Mouse (Mus musculus) heart, adult 2 months (tissue): Measurements from ENCODE around the gene Gm13539. TPM values are rescaled to one million over a fixed set of nuclear protein-coding genes. Genes with fewer than 3 reads are reported as not detected.
A peak's percentile ranks its signal among the peaks of the same experiment; 100 is the strongest.

Experiments used
- DNase-seq, 2 experiments: peaks; one replicate each; pipeline ENCODE4 v3.0.0; 2021
- H3K27ac ChIP-seq: fragments of 200-600 bp; 2 replicates; pipeline ENCODE4 v1.8.1; 2022
- H3K27me3 ChIP-seq: fragments of 200-500 bp; 2 replicates; pipeline ENCODE4 v1.6.1; 2012; ENCODE audit warnings: mild to moderate bottlenecking, low read length, inconsistent platforms, mixed read lengths; ENCODE audit not compliant: control insufficient read depth, insufficient read depth
- H3K36me3 ChIP-seq: fragments of 200-500 bp; 2 replicates; pipeline ENCODE4 v1.6.1; 2012; ENCODE audit warnings: low read length, inconsistent platforms; ENCODE audit not compliant: control insufficient read depth, insufficient read depth
- H3K4me1 ChIP-seq: fragments of 200-500 bp; 2 replicates; pipeline ENCODE4 v1.6.1; 2011; ENCODE audit warnings: low read length; ENCODE audit not compliant: control insufficient read depth, insufficient read depth
- H3K4me3 ChIP-seq: fragments of 200-600 bp; 2 replicates; pipeline ENCODE4 v1.8.1; 2022
- H3K79me2 ChIP-seq: fragments of 200-500 bp; replicated peaks from 2 replicates; pipeline ENCODE4 v1.6.1; 2012; ENCODE audit warnings: mild to moderate bottlenecking, inconsistent platforms, low read length, moderate library complexity, mixed read lengths; ENCODE audit not compliant: control insufficient read depth, insufficient read depth
- H3K9ac ChIP-seq: fragments of 200-500 bp; 2 replicates; pipeline ENCODE4 v1.6.1; 2012; ENCODE audit warnings: low read depth, mild to moderate bottlenecking, control low read depth, inconsistent platforms, low read length, mixed read lengths
- CTCF ChIP-seq: fragments of 200-600 bp; IDR thresholded peaks from 2 replicates; pipeline ENCODE4 v1.8.1; 2022; ENCODE audit warnings: antibody characterized with exemption, mild to moderate bottlenecking, moderate library complexity
- EP300 ChIP-seq: fragments of 200-500 bp; IDR thresholded peaks from 2 replicates; pipeline ENCODE4 v1.6.1; 2011; ENCODE audit warnings: low read depth, low read length, control low read depth; ENCODE audit not compliant: insufficient read depth
- POLR2A ChIP-seq: fragments of 200-500 bp; IDR thresholded peaks from 2 replicates; pipeline ENCODE4 v1.6.1; 2011; ENCODE audit warnings: mild to moderate bottlenecking, low read depth, low read length, control low read depth; ENCODE audit not compliant: insufficient read depth
- WGBS: fragments of 180-500 bp; shearing (Covaris S2); methylation state at CpG from one replicate; pipeline ENCODE4 v1.1.7; 2018; 5-methylcytosine and 5-hydroxymethylcytosine counted together
- intact Hi-C: fragments of 180-260 bp; cut with DNase I; formaldehyde crosslinking; loops from one replicate; pipeline ENCODE4 v1.15.1; 2025
- polyA plus RNA-seq: library from polyadenylated mRNA; depleted of rRNA; stranded (reverse); fragments of >200 nt; gene quantifications from 2 replicates; pipeline ENCODE4 v1.2.3, GENCODE M21; 2012
- total RNA-seq, 2 experiments: library from RNA; stranded (reverse); gene quantifications; 2 replicates each; pipeline ENCODE4 v1.2.3; 2021

The Gm13539 gene
- total and polyA plus RNA-seq, 3 experiments: not detected

DNA sequence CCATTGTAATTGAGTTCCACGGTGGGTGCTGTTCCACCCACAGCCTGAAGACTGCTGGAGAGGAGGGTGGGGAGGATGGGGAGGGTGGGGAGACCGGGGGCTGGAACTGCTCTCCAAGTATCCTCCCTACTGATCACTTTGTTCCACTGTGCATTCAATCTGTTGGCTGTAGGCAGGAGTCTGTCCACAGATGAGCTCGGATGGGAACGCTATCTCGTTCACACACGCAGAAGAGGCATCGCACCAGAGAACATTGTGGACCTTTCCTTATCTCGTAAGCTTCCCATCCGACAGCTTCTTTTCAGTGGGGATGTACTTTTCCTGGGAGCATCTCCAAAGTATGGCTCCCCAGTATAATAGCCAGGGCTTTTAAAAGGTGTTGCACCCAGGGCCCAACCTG is 3.0 kb upstream of the Gm13539 start:
- no peaks in the 10 kb centered on the region for H3K79me2 ChIP-seq
- intact Hi-C loops: no loop called here
- TF ChIP-seq CTCF (no peak), POLR2A (no peak), EP300 (no peak)
- no peaks in the 10 kb centered on the region for H3K4me1 ChIP-seq
- no peak overlapping the region for H3K9ac ChIP-seq
- 69% methylated on average over 9 of the region's 9 CpGs for WGBS
- H3K27me3 ChIP-seq: no peaks in the 10 kb centered on the region
- DNase-seq: no peak
- H3K27ac ChIP-seq: no peak overlapping the region
- H3K36me3 ChIP-seq: no peaks in the 10 kb centered on the region
- H3K4me3 ChIP-seq: no peak overlapping the region

DNA sequence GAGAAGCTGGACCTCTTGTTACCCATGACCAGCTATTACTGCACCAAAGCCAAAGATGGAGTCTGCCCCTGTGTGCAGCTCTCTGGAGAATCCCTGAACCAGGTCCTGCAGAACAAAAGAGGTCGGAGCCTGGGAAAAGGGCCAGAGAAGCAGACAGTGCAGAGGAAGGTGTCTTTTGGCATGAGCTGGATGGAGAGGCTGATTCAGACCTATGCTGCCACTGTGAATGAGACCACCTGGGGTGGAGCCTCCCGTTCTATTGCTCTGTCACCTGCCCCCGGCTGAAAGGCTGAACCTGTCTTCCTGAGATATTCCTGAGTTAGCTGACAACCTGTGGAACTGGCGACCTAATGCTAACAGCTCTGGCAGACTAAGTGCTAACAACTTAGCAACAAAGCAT is 1.1 kb upstream of the Gm13539 start:
- WGBS: 70% methylated on average over 4 of the region's 4 CpGs
- no peaks in the 10 kb centered on the region for H3K27me3 ChIP-seq

DNA sequence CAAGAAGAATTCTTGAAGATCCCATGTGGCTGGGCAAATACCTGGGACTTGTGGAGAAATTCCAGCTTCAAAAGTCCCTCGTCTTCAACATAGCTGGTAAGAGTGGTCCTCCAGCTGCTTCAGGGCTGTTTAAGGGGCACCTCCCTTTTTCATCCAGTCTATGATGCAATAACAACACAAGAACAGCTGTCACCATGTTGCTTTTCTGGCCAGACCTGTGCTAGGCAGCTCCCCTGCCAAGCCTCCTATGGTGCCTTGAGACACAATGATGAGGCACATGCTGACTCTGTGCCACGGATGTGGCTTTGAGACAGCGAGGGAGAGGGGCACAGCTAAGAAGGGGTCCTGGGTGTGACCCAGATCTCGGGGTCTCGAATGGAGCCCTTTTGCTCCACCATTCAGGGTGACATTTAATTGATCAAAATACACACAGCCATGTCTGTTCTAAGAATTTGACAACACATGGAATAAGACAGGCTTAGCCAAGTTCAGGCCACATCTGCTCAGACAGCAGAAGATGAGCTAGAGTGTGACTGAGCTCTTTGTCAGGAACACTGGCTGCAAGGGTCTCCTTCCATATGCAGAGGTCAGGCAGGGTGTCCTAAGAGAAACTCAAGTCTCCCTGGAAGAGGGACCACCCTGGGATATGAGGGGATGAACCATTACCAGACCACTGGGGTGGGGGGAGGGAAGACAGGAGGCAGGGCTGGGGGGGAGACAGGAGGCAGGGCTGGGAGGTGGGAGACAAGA is 3.7 kb downstream of the Gm13539 start:
- H3K4me1 ChIP-seq: no peaks in the 10 kb centered on the region
- no peak for DNase-seq
- H3K79me2 ChIP-seq: no peaks in the 10 kb centered on the region
- H3K9ac ChIP-seq: no peak overlapping the region
- intact Hi-C loops: no loop called here
- 68% methylated on average over 5 of the region's 5 CpGs for WGBS
- no peak for TF ChIP-seq POLR2A
- TF ChIP-seq CTCF: no peak
- no peak for TF ChIP-seq EP300
- H3K36me3 ChIP-seq: no peaks in the 10 kb centered on the region
- no peak overlapping the region for H3K27ac ChIP-seq
- no peak overlapping the region for H3K4me3 ChIP-seq
- no peaks in the 10 kb centered on the region for H3K27me3 ChIP-seq

More for the DNA sequence above, 1.1 kb upstream of the Gm13539 start:
- TF ChIP-seq EP300 (no peak), CTCF (no peak), POLR2A (no peak)
- Histone ChIP-seq H3K4me1 (no peaks in the 10 kb centered on the region), H3K27ac (no peak overlapping the region), H3K36me3 (no peaks in the 10 kb centered on the region), H3K9ac (no peak overlapping the region), H3K79me2 (no peaks in the 10 kb centered on the region), H3K4me3 (no peak overlapping the region)
- intact Hi-C loops: no loop called here
- DNase-seq: no peak

DNA sequence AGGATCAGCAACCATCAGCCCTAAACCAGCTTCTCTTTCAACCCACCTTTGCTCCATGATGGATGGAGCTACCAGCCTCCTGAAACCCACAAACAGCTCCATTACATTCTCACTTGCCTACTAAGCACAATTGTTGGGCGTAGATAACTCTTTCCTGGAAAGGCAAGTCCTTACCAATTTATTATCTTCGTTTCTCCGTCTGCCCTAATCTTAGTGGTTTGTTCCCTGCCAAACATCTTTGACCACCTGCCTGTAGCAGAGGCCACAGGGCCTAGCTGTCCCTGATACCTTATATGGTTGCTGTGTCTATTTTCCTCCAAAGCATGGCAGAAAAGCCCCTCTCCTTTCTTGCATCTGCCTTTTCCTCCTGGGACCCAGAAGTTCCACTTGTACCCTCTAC is 7.0 kb downstream of the Gm13539 start:
- Histone ChIP-seq H3K27me3 (no peaks in the 10 kb centered on the region), H3K36me3 (no peaks in the 10 kb centered on the region), H3K79me2 (no peaks in the 10 kb centered on the region), H3K4me3 (no peak overlapping the region), H3K9ac (no peak overlapping the region), H3K27ac (no peak overlapping the region), H3K4me1 (no peaks in the 10 kb centered on the region)
- WGBS: 60% methylated on average over 3 of the region's 3 CpGs
- no peak for DNase-seq
- TF ChIP-seq EP300: no peak
- TF ChIP-seq POLR2A: no peak
- TF ChIP-seq CTCF: no peak
- intact Hi-C loops: no loop called here

DNA sequence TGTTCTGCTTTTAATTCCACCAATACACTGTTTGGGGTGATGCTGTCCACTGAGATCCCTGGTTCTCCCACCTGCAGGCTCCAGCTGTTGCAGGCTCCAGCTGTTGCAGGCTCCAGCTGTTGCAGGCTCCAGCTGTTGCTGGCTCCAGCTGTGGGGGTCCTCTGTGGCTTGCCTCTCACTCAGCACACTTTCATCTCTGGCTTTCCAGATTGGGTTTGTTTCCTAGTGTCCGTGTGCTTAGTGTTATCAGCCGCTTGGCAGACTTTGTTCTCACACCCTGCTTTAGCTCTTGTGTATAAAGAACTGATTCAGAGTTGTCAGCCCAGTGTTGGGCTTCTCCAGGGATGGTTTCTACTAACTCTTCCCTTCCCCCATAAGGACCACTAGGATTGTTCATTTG is 15.6 kb downstream of the Gm13539 start:
- DNase-seq: peak; percentile 10 to 35
- Histone ChIP-seq H3K9ac (no peak overlapping the region), H3K4me3 (no peak overlapping the region), H3K27me3 (no peaks in the 10 kb centered on the region), H3K27ac (no peak overlapping the region), H3K79me2 (no peaks in the 10 kb centered on the region), H3K36me3 (no peaks in the 10 kb centered on the region), H3K4me1 (no peaks in the 10 kb centered on the region)
- TF ChIP-seq CTCF (no peak), POLR2A (no peak), EP300 (no peak)
- WGBS: 20% methylated on average over 2 of the region's 2 CpGs
- intact Hi-C loops: no loop called here

- no peaks in the 10 kb centered on the region for H3K79me2 ChIP-seq
- H3K9ac ChIP-seq: no peak overlapping the region
- H3K4me1 ChIP-seq: no peaks in the 10 kb centered on the region
- no peaks in the 10 kb centered on the region for H3K27me3 ChIP-seq
- H3K36me3 ChIP-seq: no peaks in the 10 kb centered on the region
- WGBS: 22% methylated on average over 5 of the region's 5 CpGs
- no peak overlapping the region for H3K27ac ChIP-seq
- intact Hi-C loops: no loop called here
- DNase-seq: no peak
- TF ChIP-seq POLR2A (no peak), CTCF (no peak), EP300 (no peak)
- no peak overlapping the region for H3K4me3 ChIP-seq
Measured at GRCm38 (mm10) chr2:25798065-25798464, 16.0 kb downstream of the Gm13539 start.
